Mouse (Mus musculus) lung, embryonic 15.5 days (tissue): ENCODE measurements around the gene Bcor. TPM values are rescaled to one million over a fixed set of nuclear protein-coding genes. Genes with fewer than 3 reads are reported as not detected.

Experiments
- ATAC-seq: fragments of 200-750 bp; cut with Nextera tagmentation; 2 replicates; pipeline ENCODE4 v1.8.0; 2017; ENCODE audit warnings: moderate number of reproducible peaks, borderline replicate concordance; ENCODE audit not compliant: low FRiP score, low TSS enrichment; ENCODE audit errors: extremely low read depth
- H3K27ac ChIP-seq: fragments of 300-500 bp; sonication (generic); 2 replicates; pipeline ENCODE4 v1.5.1; 2015; ENCODE audit warnings: moderate library complexity, mild to moderate bottlenecking, inconsistent platforms
- H3K27me3 ChIP-seq: fragments of 300-500 bp; sonication (generic); 2 replicates; pipeline ENCODE4 v1.6.1; 2015; ENCODE audit warnings: inconsistent platforms
- H3K36me3 ChIP-seq: fragments of 300-500 bp; sonication (generic); 2 replicates; pipeline ENCODE4 v1.6.1; 2015; ENCODE audit warnings: inconsistent platforms
- H3K4me1 ChIP-seq: fragments of 300-500 bp; sonication (generic); 2 replicates; pipeline ENCODE4 v1.6.1; 2015; ENCODE audit warnings: inconsistent platforms
- H3K4me2 ChIP-seq: fragments of 300-500 bp; sonication (generic); 2 replicates; pipeline ENCODE4 v1.6.1; 2015; ENCODE audit warnings: inconsistent platforms, mild to moderate bottlenecking, moderate library complexity
- H3K4me3 ChIP-seq: fragments of 300-500 bp; sonication (generic); 2 replicates; pipeline ENCODE4 v1.5.1; 2015; ENCODE audit warnings: mild to moderate bottlenecking, inconsistent platforms
- H3K9ac ChIP-seq: fragments of 300-500 bp; sonication (generic); 2 replicates; pipeline ENCODE4 v1.6.1; 2015; ENCODE audit warnings: inconsistent platforms
- H3K9me3 ChIP-seq: fragments of 300-500 bp; sonication (generic); 2 replicates; pipeline ENCODE4 v1.6.1; 2016; ENCODE audit warnings: inconsistent platforms
- WGBS: fragments of 180-500 bp; shearing (Covaris S2); methylation state at CpG from one replicate; pipeline ENCODE4 v1.1.7; 2015; 5-methylcytosine and 5-hydroxymethylcytosine counted together
- polyA plus RNA-seq: library from polyadenylated mRNA; unstranded; fragments of >200 nt; fragmentation: Nextera tagmentation; extraction: Ambion mirVana; gene quantifications from 2 replicates; pipeline ENCODE4 v1.2.1, GENCODE M21; 2015

Bcor gene
- polyA plus RNA-seq, 1 experiment from 2014 or later, result 20.8 TPM

DNA sequence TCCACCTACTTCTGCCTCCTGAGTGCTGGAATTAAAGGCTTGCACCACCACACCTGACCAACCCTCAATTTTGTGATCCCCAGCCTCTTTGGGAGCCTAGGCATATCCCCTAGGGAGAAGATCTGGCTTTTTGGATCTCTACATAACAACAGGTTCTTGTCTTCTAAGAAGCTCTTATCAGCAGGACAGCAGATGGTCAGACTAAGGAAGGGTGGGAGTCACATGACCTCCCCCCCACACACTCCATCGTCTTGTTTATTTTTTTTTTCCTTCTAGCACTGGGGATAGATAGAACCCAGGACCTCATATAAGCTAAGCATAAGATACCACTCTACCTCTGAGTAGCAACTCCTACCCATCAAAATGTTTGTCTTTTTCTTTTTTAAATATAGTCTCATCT lies 40.7 kb downstream of the Bcor start:
- ATAC-seq, result no peak
- Histone ChIP-seq H3K36me3 (no peaks in the 10 kb centered on the region), H3K9me3 (no peaks in the 10 kb centered on the region), H3K27ac (no peak overlapping the region), H3K9ac (no peak overlapping the region), H3K27me3 (peaks cover 7% of the 10 kb centered on the region; the same call in 1 of the 2 replicates), H3K4me1 (peaks cover 24% of the 10 kb centered on the region), H3K4me2 (no peak overlapping the region), H3K4me3 (no peak overlapping the region)
- 18% methylated on average over 1 of the region's 1 CpGs for WGBS

DNA sequence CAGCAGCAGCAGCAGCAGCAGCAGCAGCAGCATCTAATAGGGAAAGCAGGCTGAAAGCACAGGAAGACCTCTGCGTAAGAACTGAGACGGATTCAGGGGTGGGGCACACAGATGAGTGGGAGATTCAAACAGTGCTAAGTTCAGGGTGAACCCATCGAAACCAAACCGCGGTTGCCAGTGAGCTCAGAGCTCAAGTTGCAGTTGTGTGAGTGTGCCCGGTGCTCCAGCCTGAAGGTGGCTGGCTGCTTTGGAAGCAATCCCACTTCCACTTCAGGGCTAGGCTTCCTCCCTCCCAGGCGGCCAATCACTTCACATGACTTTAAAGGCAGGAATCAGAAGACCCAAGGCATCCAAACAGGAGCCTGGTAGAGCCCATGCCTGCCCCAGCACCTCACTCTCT lies 44.0 kb downstream of the Bcor start:
- Histone ChIP-seq H3K27ac (no peak overlapping the region), H3K36me3 (no peaks in the 10 kb centered on the region), H3K9ac (no peak overlapping the region), H3K27me3 (no peaks in the 10 kb centered on the region), H3K4me3 (no peak overlapping the region), H3K4me2 (no peak overlapping the region), H3K9me3 (no peaks in the 10 kb centered on the region), H3K4me1 (peaks cover 11% of the 10 kb centered on the region)
- peak; percentile 14; the same call in 1 of the 2 replicates for ATAC-seq
- WGBS, result 23% methylated on average over 7 of the region's 7 CpGs

DNA sequence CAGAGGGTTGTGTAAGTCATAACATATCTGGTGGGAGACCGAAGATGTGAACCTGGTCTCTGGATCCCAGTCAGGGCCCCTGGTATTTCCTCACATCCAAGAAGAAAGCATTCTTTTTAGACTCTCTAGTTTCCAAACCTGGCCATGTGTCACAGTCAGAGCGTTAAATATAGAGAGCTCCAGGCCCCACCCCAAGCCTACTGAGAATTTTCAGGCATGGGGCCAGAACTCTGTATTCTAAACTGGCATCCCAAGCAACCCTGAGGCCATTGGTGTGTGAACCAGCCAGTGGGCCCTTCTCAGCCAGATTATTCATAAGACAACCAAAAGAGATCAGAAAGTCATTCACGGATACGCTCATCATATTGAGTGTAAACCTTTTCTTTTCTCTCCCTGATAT lies 48.0 kb downstream of the Bcor start:
- H3K27ac ChIP-seq, result no peak overlapping the region
- H3K9me3 ChIP-seq, result no peaks in the 10 kb centered on the region
- H3K4me1 ChIP-seq, result peaks cover 11% of the 10 kb centered on the region
- H3K4me3 ChIP-seq, result no peak overlapping the region
- no peaks in the 10 kb centered on the region for H3K36me3 ChIP-seq
- no peak for ATAC-seq
- 75% methylated on average over 4 of the region's 4 CpGs for WGBS
- no peaks in the 10 kb centered on the region for H3K27me3 ChIP-seq
- H3K9ac ChIP-seq, result no peak overlapping the region
- no peak overlapping the region for H3K4me2 ChIP-seq

DNA sequence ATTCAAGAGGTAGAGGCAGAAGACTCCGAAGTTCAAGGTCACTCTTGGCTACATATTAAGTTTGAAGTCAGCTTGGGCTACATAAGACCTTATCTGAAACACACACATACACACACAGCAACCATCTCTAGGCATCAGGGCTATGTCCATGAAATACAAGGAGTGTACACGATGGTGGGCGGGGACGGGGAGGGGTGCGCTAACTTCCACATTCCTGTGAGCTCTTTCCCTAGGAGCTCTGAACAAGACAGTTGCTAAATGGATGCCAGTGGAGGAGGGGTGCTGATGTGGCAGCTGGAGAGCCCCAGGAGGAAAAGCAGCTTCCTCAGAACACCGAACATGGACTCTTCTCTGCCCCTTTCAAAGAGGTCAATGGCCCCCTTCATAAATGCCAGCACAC lies 49.6 kb downstream of the Bcor start:
- H3K4me1 ChIP-seq, result no peaks in the 10 kb centered on the region
- H3K36me3 ChIP-seq, result no peaks in the 10 kb centered on the region
- H3K9me3 ChIP-seq, result no peaks in the 10 kb centered on the region
- WGBS, result 67% methylated on average over 6 of the region's 6 CpGs
- no peak overlapping the region for H3K27ac ChIP-seq
- ATAC-seq, result no peak
- no peak overlapping the region for H3K4me3 ChIP-seq
- H3K9ac ChIP-seq, result no peak overlapping the region
- H3K27me3 ChIP-seq, result no peaks in the 10 kb centered on the region
- no peak overlapping the region for H3K4me2 ChIP-seq

DNA sequence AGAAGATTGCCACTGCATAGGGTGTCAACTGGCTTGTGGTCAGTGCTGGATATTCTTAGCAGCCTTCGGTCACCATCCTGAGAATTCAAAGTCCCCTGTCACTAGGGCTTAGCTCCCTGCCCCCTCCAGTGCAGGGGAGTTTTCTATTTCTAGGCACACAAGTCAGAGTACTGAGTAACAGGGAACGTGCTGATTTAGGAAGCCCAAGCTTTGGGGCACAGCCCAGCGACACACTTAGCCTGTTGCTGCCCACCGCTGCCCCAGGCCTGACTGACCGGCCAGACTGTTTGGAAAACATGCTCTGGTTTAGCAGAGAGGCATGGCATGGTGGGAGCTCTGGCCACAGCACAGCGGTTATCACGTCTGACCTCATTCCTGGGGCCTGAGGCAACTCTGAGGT lies 54.8 kb downstream of the Bcor start:
- no peak overlapping the region for H3K4me2 ChIP-seq
- H3K27ac ChIP-seq, result no peak overlapping the region
- H3K4me3 ChIP-seq, result no peak overlapping the region
- H3K27me3 ChIP-seq, result no peaks in the 10 kb centered on the region
- no peaks in the 10 kb centered on the region for H3K9me3 ChIP-seq
- no peak for ATAC-seq
- no peaks in the 10 kb centered on the region for H3K4me1 ChIP-seq
- no peaks in the 10 kb centered on the region for H3K36me3 ChIP-seq
- H3K9ac ChIP-seq, result no peak overlapping the region
- 67% methylated on average over 7 of the region's 7 CpGs for WGBS

DNA sequence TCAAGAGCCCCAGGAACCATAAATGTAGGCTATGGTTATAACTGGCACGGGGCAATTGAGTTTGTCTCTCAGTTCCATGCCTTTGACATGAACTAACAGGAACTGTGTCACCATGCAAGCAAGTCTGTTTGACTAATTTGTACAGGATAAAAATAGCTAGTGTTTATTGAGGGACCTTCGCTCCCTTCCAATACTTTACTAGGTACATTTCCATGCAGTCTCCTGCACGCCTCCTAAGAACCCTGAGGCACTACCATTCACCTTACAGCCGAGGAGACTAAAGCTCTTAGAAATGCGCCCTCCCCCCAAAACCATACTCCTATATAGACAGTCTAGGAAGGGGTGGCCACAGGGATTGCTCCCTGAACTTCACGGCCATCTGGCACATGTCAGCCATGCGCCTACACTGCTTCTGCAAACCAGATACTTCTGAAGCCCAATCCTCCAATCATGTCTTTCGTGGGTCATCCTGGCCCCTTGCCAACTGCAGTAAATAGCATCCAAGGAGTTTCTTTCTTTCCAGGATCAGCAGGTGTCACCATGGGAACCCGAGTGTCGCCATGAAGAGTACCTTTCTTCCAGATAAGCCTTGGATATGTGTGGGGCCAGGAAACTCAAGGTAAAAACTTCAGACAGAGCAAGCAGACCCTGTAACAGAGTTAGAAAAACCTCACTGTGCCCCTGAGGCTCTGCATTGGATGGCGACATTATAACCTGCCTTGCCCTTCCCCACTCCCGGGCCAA lies 63.2 kb downstream of the Bcor start:
- Histone ChIP-seq H3K4me1 (no peaks in the 10 kb centered on the region), H3K27ac (no peak overlapping the region), H3K4me2 (no peak overlapping the region), H3K9ac (no peak overlapping the region), H3K27me3 (peaks cover 7% of the 10 kb centered on the region), H3K9me3 (no peaks in the 10 kb centered on the region), H3K4me3 (no peak overlapping the region), H3K36me3 (no peaks in the 10 kb centered on the region)
- 68% methylated on average over 12 of the region's 12 CpGs for WGBS
- ATAC-seq, result no peak

DNA sequence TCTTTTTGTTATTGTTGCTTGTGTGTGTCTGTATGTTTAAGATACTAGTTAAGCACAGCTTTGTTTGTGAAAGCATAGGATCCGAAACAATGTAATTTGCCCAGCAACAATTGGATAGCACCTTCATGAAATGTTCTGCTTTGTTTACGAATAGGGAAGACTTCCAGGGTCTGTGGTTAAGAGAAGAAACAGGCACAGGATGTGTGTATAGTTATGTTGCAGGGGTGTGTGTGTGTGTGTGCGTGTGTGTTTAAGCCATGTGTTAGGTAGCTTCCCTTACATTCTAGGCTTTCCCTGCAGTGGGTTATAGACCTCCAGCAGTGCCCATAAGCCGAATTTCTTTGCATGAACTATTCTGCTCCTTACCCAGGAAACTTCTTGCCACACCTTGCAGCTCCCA lies 66.8 kb downstream of the Bcor start:
- no peak for ATAC-seq
- H3K9me3 ChIP-seq, result no peaks in the 10 kb centered on the region
- no peak overlapping the region for H3K4me3 ChIP-seq
- H3K36me3 ChIP-seq, result no peaks in the 10 kb centered on the region
- 79% methylated on average over 4 of the region's 4 CpGs for WGBS
- peaks cover 40% of the 10 kb centered on the region for H3K27me3 ChIP-seq
- H3K4me2 ChIP-seq, result no peak overlapping the region
- no peak overlapping the region for H3K9ac ChIP-seq
- H3K27ac ChIP-seq, result no peak overlapping the region
- peaks cover 23% of the 10 kb centered on the region for H3K4me1 ChIP-seq

DNA sequence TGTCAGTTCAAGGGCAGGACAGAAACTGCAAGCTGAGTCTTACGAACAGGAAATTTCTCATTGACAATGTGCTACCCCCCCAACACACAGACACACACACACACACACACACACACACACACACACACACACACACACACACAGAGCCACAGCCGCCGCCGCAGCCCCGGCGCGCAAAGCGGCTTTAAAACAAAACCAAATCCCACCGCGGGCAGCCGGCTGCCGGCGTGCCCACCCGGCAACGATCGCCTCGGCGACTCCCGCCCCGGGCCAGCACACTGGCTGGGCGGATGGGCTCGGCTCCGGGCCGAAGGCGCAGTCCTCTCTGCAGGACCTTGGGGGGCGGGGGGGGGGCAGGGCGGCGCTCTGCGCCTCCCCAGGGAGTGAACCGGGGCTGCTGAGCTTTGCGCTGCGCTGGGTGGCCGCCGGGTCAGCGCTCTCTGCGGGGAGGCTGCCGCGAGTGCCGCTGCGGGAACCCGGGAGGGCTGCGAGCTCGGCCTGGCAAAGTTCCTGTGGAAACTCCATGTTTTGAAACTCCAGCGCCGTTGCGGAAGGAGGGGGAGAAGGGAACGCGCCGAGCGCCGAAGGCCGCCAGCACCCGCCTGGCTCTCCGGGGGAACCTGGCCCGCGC lies 68.6 kb downstream of the Bcor start:
- WGBS, result 1% methylated on average over 34 of the region's 56 CpGs
- Histone ChIP-seq H3K4me3 (peak overlapping the region; percentile 50), H3K27ac (peak overlapping the region; percentile 92), H3K27me3 (peaks cover 59% of the 10 kb centered on the region), H3K9me3 (no peaks in the 10 kb centered on the region), H3K4me1 (peaks cover 35% of the 10 kb centered on the region), H3K4me2 (peak overlapping the region; percentile 88), H3K36me3 (no peaks in the 10 kb centered on the region), H3K9ac (peak overlapping the region; percentile 60)
- no peak; the same call in 1 of the 2 replicates for ATAC-seq

DNA sequence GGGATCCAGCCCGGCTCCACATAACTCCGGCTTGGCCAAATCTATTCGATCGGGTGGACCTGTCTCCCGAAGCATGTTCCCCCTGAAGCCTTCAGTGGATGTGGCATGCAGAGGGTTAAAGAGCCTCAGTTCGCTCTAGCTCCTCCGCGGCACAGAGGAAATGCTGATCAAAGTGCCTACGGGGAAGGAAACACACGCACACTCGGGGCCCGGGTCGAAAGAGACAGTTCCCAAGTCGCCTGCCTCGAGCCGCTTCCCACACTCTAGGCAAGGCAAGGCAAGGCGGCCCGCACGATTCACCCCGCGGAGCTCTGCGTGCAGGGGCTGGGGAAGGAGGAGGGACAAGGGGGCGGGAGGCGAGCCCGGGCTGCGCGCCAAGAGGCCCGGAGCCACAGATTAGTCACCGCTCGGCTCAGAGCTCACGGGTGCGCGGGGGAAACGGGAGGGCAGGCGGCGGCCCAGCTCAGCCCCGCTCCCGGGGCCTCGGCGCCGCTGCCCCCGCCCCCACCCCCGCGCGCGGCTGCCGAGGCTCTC lies 69.2 kb downstream of the Bcor start:
- Histone ChIP-seq H3K9ac (peak overlapping the region; percentile 60), H3K36me3 (no peaks in the 10 kb centered on the region), H3K27ac (peak overlapping the region; percentile 92), H3K4me2 (peak overlapping the region; percentile 88), H3K27me3 (peaks cover 65% of the 10 kb centered on the region), H3K4me1 (peaks cover 36% of the 10 kb centered on the region), H3K9me3 (no peaks in the 10 kb centered on the region), H3K4me3 (peak overlapping the region; percentile 50)
- 2% methylated on average over 27 of the region's 47 CpGs for WGBS
- ATAC-seq, result peak; percentile 72; the same call in 1 of the 2 replicates

DNA sequence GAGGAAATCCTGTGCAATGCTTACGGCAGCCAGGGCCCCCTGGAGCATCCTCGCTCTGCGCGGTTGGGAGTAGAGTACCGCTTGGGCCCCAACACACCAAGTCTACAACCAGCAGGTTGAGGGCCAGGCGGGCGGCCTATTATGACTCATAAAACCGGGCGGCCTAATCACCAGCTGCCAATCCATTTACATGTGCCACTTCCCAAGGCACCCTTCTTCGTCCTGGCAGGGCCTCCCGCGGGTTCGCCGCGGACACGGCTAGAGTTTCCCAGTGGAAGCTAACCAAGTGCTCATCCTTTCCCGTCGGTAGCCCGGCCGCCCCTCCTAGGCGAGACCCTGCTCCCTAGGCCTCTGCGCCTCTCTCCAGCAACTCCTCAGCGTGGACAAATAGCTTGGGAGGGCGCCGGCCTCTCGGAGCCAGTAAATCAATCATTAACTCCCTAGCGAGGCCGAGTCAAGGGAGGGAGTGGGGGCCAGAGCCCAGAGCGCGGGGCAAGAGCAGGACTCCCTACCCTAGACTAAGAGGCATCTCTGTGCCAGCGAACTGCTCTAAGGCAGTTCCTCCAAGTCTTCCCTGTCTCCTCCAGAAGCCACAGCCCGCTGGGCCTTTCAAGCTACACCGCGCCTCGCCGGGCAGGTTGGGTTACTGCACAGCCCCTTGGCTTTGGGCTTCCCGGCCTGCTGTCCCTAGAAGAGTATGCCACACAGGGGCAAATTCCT lies 69.8 kb downstream of the Bcor start:
- 6% methylated on average over 37 of the region's 37 CpGs for WGBS
- peaks cover 36% of the 10 kb centered on the region for H3K4me1 ChIP-seq
- H3K27me3 ChIP-seq, result peaks cover 71% of the 10 kb centered on the region
- no peak for ATAC-seq
- H3K27ac ChIP-seq, result peak overlapping the region; percentile 92
- H3K36me3 ChIP-seq, result no peaks in the 10 kb centered on the region
- H3K4me3 ChIP-seq, result peak overlapping the region; percentile 50; the same call in 1 of the 2 replicates
- no peaks in the 10 kb centered on the region for H3K9me3 ChIP-seq
- H3K4me2 ChIP-seq, result peak overlapping the region; percentile 88
- H3K9ac ChIP-seq, result peak overlapping the region; percentile 60; the same call in 1 of the 2 replicates

DNA sequence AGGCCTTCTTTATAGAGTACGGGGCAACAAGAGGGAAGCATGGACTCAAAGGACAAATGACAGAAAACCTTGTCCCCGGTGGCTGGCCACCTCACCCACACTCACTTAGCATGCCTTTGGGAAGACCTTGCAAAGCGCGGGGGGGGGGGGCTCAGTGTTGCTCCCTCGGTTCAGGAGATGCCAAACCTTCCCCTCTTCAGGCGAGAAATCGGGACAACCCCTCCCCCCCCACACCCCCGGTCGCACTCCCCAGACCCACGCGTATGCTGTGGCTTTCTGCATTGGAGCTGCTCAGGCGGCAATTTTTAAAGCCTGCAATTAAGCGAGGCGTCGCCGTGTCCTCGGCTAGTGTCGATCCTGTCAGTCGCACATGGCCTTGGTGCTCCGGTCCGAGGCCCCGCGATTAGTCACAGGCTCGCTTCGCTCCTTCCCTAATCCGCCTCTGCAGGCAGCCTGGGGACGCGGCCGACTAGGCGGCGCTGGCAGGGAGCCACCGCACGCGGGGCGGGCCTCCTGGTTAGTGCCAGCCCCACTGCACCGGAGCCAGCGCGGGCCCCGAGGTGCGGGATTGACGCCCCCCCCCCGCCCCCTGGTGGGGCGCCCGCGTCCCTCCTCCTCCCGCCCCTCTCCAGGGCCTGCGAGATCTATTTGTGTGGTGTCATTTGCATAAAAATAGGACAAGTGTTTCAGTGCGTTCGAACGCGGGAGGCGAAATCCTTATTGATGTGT lies 70.6 kb downstream of the Bcor start:
- Histone ChIP-seq H3K36me3 (no peaks in the 10 kb centered on the region), H3K4me2 (peak overlapping the region; percentile 88), H3K27ac (peak overlapping the region; percentile 97), H3K9me3 (no peaks in the 10 kb centered on the region), H3K9ac (peak overlapping the region; percentile 13; the same call in 1 of the 2 replicates), H3K4me1 (peaks cover 36% of the 10 kb centered on the region), H3K27me3 (peaks cover 79% of the 10 kb centered on the region), H3K4me3 (peak overlapping the region; percentile 27)
- 6% methylated on average over 41 of the region's 52 CpGs for WGBS
- no peak for ATAC-seq
